8 mouse cellular contexts compared by ENCODE assay signal in the genomic region with DNA sequence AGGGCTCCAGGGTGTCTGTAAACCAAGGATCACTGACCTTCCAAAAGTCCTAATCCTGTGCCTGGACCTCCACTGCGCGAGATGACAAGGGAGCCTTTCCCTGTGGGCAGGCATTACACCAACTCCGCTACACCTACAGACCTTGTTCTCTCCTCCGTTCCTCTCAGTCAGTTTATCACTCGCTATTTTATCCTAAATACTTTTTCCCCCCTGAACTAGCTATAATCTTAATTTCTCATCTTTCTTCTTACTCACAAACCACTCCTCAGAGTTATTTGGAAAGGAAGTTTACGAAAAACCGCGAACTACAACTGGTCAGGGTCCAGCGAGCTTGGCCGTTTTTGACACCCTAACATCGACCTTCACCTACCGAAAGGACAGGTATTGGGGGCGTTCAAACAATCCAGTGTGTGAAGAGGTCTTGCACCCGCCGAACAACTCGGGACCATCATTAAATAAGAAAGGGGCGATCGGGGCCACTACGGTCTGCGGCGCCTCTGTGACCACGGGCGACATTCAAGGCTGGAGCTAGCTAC. TPM values are rescaled to one million over a fixed set of nuclear protein-coding genes. Genes with fewer than 3 reads are reported as not detected.
DNase-seq lines count a peak whose midpoint lies in the region; ATAC-seq lines count a peak whose summit lies in the region.

No protein-coding gene starts in this region.

- no peaks in the 10 kb centered on the region for H3K9me3 ChIP-seq in kidney, embryonic 14.5 days (ENCODE audit: control insufficient read depth, low read length)
- H3K9me3 ChIP-seq in forebrain, embryonic 15.5 days = no peaks in the 10 kb centered on the region
- H3K9me3 ChIP-seq in limb, embryonic 10.5 days (replicated peaks) = no peaks in the 10 kb centered on the region
- H3K9me3 ChIP-seq in neural tube, embryonic 14.5 days (ENCODE audit: control insufficient read depth, low read length) = no peaks in the 10 kb centered on the region

- peaks cover 29% of the 10 kb centered on the region for H3K36me3 ChIP-seq in kidney, embryonic 14.5 days (ENCODE audit: control insufficient read depth, insufficient read depth, low read length)
- H3K36me3 ChIP-seq in forebrain, embryonic 15.5 days = no peaks in the 10 kb centered on the region
- peaks cover 29% of the 10 kb centered on the region for H3K36me3 ChIP-seq in limb, embryonic 10.5 days
- no peaks in the 10 kb centered on the region for H3K36me3 ChIP-seq in neural tube, embryonic 14.5 days (ENCODE audit: control insufficient read depth, insufficient read depth, low read length)

- no peak for DNase-seq in kidney, adult 11 months
- DNase-seq in NIH3T3 (ENCODE audit: low read depth) (peak; percentile 22), adipocyte (ENCODE audit: low spot score) (no peak)
- peak; percentile 35 for DNase-seq in limb, embryonic 10.5 days (ENCODE audit: low spot score)
- no peak for DNase-seq in left cerebral cortex, adult 11 months (ENCODE audit: low spot score)

- peak overlapping the region; percentile 92 for H3K4me3 ChIP-seq in kidney, embryonic 14.5 days (ENCODE audit: low read length)
- H3K4me3 ChIP-seq in forebrain, embryonic 15.5 days = peak overlapping the region; percentile 84
- H3K4me3 ChIP-seq in limb, embryonic 10.5 days = peak overlapping the region; percentile 87
- peak overlapping the region; percentile 76 for H3K4me3 ChIP-seq in neural tube, embryonic 14.5 days (ENCODE audit: low read depth, low read length)

- peak overlapping the region; percentile 84 for H3K4me2 ChIP-seq in kidney, embryonic 14.5 days (replicated peaks; ENCODE audit: low read depth, low read length)
- H3K4me2 ChIP-seq in forebrain, embryonic 15.5 days (replicated peaks) = peak overlapping the region; percentile 97
- H3K4me2 ChIP-seq in neural tube, embryonic 14.5 days (ENCODE audit: low read depth, low read length) = peak overlapping the region; percentile 99

- 2% methylated on average over 23 of the region's 23 CpGs for WGBS in kidney, embryonic 14.5 days
- 1% methylated on average over 23 of the region's 23 CpGs for WGBS in forebrain, embryonic 15.5 days
- WGBS in limb, embryonic 10.5 days = 2% methylated on average over 23 of the region's 23 CpGs
- WGBS in neural tube, embryonic 14.5 days = 2% methylated on average over 23 of the region's 23 CpGs

- peak overlapping the region; percentile 97 for H3K9ac ChIP-seq in kidney, embryonic 14.5 days (ENCODE audit: low read depth, low read length)
- peak overlapping the region; percentile 83 for H3K9ac ChIP-seq in forebrain, embryonic 15.5 days (replicated peaks)
- peak overlapping the region; percentile 80 for H3K9ac ChIP-seq in neural tube, embryonic 14.5 days (replicated peaks; ENCODE audit: low read depth, low read length)

- ATAC-seq in kidney, embryonic 14.5 days (ENCODE audit: low FRiP score, low TSS enrichment) = no peak
- ATAC-seq in forebrain, embryonic 15.5 days (replicated peaks) = peak; percentile 60
- peak; percentile 30; the same call in 1 of the 2 replicates for ATAC-seq in neural tube, embryonic 14.5 days (ENCODE audit: low read depth)

- H3K27ac ChIP-seq in kidney, embryonic 14.5 days (ENCODE audit: low read depth, low read length) = peak overlapping the region; percentile 81; the same call in 1 of the 2 replicates
- H3K27ac ChIP-seq in forebrain, embryonic 15.5 days (replicated peaks) = 0 out of 2 replicates have a peak overlapping the region, but pooled peaks have one; percentile 39
- peak overlapping the region; percentile 98 for H3K27ac ChIP-seq in limb, embryonic 10.5 days
- H3K27ac ChIP-seq in neural tube, embryonic 14.5 days (ENCODE audit: low read depth, low read length) = 0 out of 2 replicates have a peak overlapping the region, but pooled peaks have one; percentile 34

- H3K27me3 ChIP-seq in kidney, embryonic 14.5 days (ENCODE audit: control insufficient read depth, insufficient read depth, low read length) = no peaks in the 10 kb centered on the region
- no peaks in the 10 kb centered on the region for H3K27me3 ChIP-seq in forebrain, embryonic 15.5 days
- H3K27me3 ChIP-seq in limb, embryonic 10.5 days (ENCODE audit: low read depth, poor library complexity, severe bottlenecking) = no peaks in the 10 kb centered on the region
- no peaks in the 10 kb centered on the region for H3K27me3 ChIP-seq in neural tube, embryonic 14.5 days (ENCODE audit: control insufficient read depth, insufficient read depth, low read length)

- H3K4me1 ChIP-seq in kidney, embryonic 14.5 days (ENCODE audit: control insufficient read depth, insufficient read depth, low read length) = peaks cover 18% of the 10 kb centered on the region; the same call in 1 of the 2 replicates
- peaks cover 16% of the 10 kb centered on the region for H3K4me1 ChIP-seq in forebrain, embryonic 15.5 days
- H3K4me1 ChIP-seq in limb, embryonic 10.5 days = peaks cover 10% of the 10 kb centered on the region
- peaks cover 9% of the 10 kb centered on the region; the same call in 1 of the 2 replicates for H3K4me1 ChIP-seq in neural tube, embryonic 14.5 days (ENCODE audit: control insufficient read depth, insufficient read depth, low read length)

RNA-seq across cellular contexts. Expression of a gene that starts 0.4 kb away (rescaled TPM):
- 56.1 and 57.7 TPM in 2 replicates for polyA plus RNA-seq in kidney, embryonic 14.5 days (2014; fragmentation: Nextera tagmentation; extraction: Ambion mirVana)
- polyA plus RNA-seq in forebrain, embryonic 15.5 days (2015; fragmentation: Nextera tagmentation; extraction: Ambion mirVana) = 20.8 and 22.4 TPM in 2 replicates
- polyA plus RNA-seq in limb, embryonic 10.5 days (2016; fragmentation: Nextera tagmentation; extraction: Ambion mirVana) = 88.9 and 91.6 TPM in 2 replicates
- 6.3 and 7.6 TPM in 2 replicates for polyA plus RNA-seq in neural tube, embryonic 14.5 days (2014; fragmentation: Nextera tagmentation; extraction: Ambion mirVana)

Comparison
In these comparisons a context has a peak if more than half of its experiments do, and no peak if none do; other contexts are left out.
1. H3K27ac ChIP-seq: peak in every context shown above with its lines; median percentile 98 in limb, embryonic 10.5 days; 81 in kidney, embryonic 14.5 days; 39 in forebrain, embryonic 15.5 days; 34 in neural tube, embryonic 14.5 days.
2. DNase-seq: peak in NIH3T3 (single experiment) and limb, embryonic 10.5 days (single experiment); none in kidney, adult 11 months (single experiment), adipocyte (single experiment) and left cerebral cortex, adult 11 months (single experiment).
3. Peak in every context shown above with its lines, with median percentiles within 50 percentile points of each other: H3K4me2 ChIP-seq, H3K4me3 ChIP-seq and H3K9ac ChIP-seq.